21 mouse cellular contexts compared by ENCODE assay signal in genomic region chr1:60748286-60748685, GRCm38 (mm10).
"Had no signal": no experiment of that assay in that cellular context is flagged by ENCODE, and none has a peak within 500 bp of the region (broad histone marks: within the 10 kb centered on the region; RNA-seq: fewer than 3 reads in every experiment).

No protein-coding gene starts in this region.

- H3K36me3 ChIP-seq: limb, embryonic 10.5 days; limb, embryonic 13.5 days; liver, embryonic 12.5 days; liver, embryonic 15.5 days; lung, embryonic 15.5 days; midbrain, embryonic 10.5 days; midbrain, embryonic 15.5 days; neural tube, embryonic 13.5 days had no signal

- H3K4me1 ChIP-seq: limb, embryonic 10.5 days; liver, embryonic 12.5 days; midbrain, embryonic 10.5 days; midbrain, embryonic 15.5 days; neural tube, embryonic 13.5 days had no signal

- H3K4me3 ChIP-seq: layer of hippocampus, adult 2 months; limb, embryonic 10.5 days; limb, embryonic 13.5 days; liver, embryonic 12.5 days; liver, embryonic 15.5 days; lung, embryonic 15.5 days; midbrain, embryonic 10.5 days; midbrain, embryonic 15.5 days; neural tube, embryonic 13.5 days had no signal

- H3K9me3 ChIP-seq: limb, embryonic 10.5 days; limb, embryonic 13.5 days; liver, embryonic 12.5 days; liver, embryonic 15.5 days; lung, embryonic 15.5 days; midbrain, embryonic 10.5 days; midbrain, embryonic 15.5 days; neural tube, embryonic 13.5 days had no signal

- DNase-seq: kidney, adult 2 months; kidney, postnatal 25 days; layer of hippocampus, adult 9-11 months; liver; lung, adult 18-20 months; lung, postnatal 10 days; lung, postnatal 36 days; retina, postnatal 1 day; right cerebral cortex, postnatal 25 days; spleen, adult 18-20 months; thymus, adult 2 months; thymus, postnatal 4 days had no signal

- ATAC-seq: liver, embryonic 12.5 days; midbrain, embryonic 15.5 days had no signal

- H3K27me3 ChIP-seq: liver, embryonic 12.5 days; liver, embryonic 15.5 days; lung, embryonic 15.5 days; midbrain, embryonic 15.5 days; neural tube, embryonic 13.5 days had no signal
